Mouse (Mus musculus): ENCODE data around the gene Camk2g. TPM values are rescaled to one million over a fixed set of nuclear protein-coding genes. Genes with fewer than 3 reads are reported as not detected.

The Camk2g gene
- total and polyA plus RNA-seq, 3 experiments: 15.7 to 33.1 (median 18.5) TPM

DNA sequence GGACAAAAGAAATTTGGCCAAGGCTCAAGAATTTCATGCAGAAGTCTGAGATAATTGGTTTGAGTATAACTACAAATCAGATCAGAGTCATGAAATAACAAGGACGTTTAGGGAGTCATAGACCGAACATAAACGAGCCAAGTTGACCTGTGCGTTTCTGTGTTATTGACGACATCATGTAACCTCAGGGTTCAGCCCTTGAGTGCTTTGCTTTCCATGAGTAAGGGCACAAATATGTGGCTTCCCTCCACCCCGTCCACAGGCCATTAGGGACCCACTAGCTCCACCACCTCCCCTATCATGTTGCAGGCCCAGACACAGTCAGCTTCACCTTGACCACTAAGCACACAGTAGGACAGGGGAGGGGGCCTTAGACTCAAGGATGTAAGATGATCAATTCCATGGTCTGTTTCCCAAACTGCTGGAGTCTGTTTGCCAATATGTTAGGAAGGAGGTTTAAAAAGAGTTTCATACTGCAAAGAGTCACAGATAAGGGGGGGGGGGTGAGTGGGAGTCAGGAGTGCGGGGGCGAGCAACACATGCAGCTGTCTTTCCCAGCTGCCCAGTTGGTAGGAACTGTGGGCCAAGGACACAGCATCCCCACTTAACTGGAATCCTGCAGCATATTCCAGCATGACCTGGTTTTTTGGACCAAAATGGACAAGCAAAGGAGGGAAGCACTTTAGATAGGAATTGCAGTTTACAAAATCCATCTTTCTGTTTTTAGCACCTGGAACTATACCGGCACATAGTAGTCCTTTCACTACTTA is 37.4 kb upstream of the Camk2g start:
- no peaks in the 10 kb centered on the region for H3K36me3 ChIP-seq (replicated peaks in 1 of 2; ENCODE audit: control insufficient read depth in 1 of 2, insufficient read depth in 1 of 2, low read length in 1 of 2)
- no peaks in the 10 kb centered on the region for H3K27me3 ChIP-seq (replicated peaks)
- DNase-seq (ENCODE audit: extremely low read depth): no peak
- H3K4me1 ChIP-seq (ENCODE audit: control insufficient read depth in 1 of 2, insufficient read depth in 2 of 2): peaks cover 21 to 80% of the 10 kb centered on the region in 2 experiments
- dilution Hi-C loops (cut with MboI; ENCODE audit: extremely low pct_ligation_motif_present, extremely low pct_unique_long_range_greater_than_20kb, low sequenced_read_pairs) (no loop called here), in situ Hi-C loops (cut with MboI; ENCODE audit: low pct_ligation_motif_present, low pct_unique_long_range_greater_than_20kb, low sequenced_read_pairs) (no loop called here)
- H3K4me2 ChIP-seq (ENCODE audit: insufficient read depth, low read depth, poor library complexity, severe bottlenecking): no peak overlapping the region
- H3K9ac ChIP-seq (ENCODE audit: insufficient read depth, low read depth): no peak overlapping the region
- no peak overlapping the region for H3K4me3 ChIP-seq (replicated peaks in 1 of 3; ENCODE audit: low read depth in 2 of 3, low read length in 2 of 3, poor library complexity in 1 of 3)
- no peak for TF ChIP-seq BHLHE40 (IDR thresholded peaks at IDR 0.05; ENCODE audit: low read depth, low read length)
- no peak for TF ChIP-seq CHD1 (IDR thresholded peaks at IDR 0.05; ENCODE audit: low read depth, low read length)
- H3K9me3 ChIP-seq (replicated peaks; ENCODE audit: low read length): no peaks in the 10 kb centered on the region
- H3K79me2 ChIP-seq (replicated peaks; ENCODE audit: control insufficient read depth, extremely low read depth, insufficient read depth, poor library complexity, severe bottlenecking): no peaks in the 10 kb centered on the region
- H3K27ac ChIP-seq (ENCODE audit: insufficient read depth, low read depth): no peak overlapping the region

DNA sequence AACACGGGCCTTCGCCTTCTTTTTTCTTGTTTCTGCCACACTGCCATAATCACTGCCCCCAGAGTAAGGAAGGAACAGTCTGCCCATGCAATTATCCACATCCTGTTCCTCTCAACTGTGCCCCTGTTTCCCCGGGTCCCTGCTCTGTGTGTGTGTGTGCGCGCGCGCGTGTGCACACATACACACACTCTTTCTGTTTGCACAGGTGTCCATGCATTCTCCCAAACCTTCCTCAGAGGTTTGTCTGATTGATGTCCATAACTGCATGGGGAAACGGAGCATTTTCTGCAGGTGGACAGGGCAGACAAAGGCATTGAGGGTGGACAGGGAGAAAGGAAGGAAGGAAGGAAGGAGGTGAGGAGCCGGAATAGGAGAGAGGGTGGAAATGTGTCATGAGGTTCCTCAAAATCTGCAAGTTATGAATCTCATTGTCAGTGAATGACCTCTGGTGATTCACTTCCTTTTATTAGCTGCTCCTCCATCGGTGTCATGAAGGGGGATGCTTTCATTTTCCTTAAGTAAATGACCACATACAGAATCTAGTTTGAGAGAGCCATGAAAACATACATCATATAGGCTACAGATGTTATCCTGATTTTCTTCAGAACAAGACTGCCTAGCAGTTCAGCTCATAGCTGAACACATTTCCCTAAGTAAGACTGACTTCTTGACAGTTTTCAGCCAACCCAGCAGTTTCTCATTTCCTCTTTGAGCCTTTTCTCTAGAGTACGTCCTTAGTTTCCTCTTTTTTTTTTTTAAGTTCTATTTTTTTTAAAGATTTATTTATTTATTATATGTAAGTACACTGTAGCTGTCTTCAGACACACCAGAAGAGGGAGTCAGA is 35.9 kb upstream of the Camk2g start:
- H3K79me2 ChIP-seq (replicated peaks; ENCODE audit: control insufficient read depth, extremely low read depth, insufficient read depth, poor library complexity, severe bottlenecking): no peaks in the 10 kb centered on the region
- no peaks in the 10 kb centered on the region for H3K36me3 ChIP-seq (replicated peaks in 1 of 2; ENCODE audit: control insufficient read depth in 1 of 2, insufficient read depth in 1 of 2, low read length in 1 of 2)
- H3K27ac ChIP-seq (ENCODE audit: insufficient read depth, low read depth): peak overlapping the region; percentile 45
- peak overlapping the region in 1 of 3 experiments; percentile 20 for H3K4me3 ChIP-seq (replicated peaks in 1 of 3; ENCODE audit: low read depth in 2 of 3, low read length in 2 of 3, poor library complexity in 1 of 3)
- peak; percentile 71 for DNase-seq (ENCODE audit: extremely low read depth)
- H3K4me1 ChIP-seq (ENCODE audit: control insufficient read depth in 1 of 2, insufficient read depth in 2 of 2): peaks cover 23 to 90% of the 10 kb centered on the region in 2 experiments
- H3K9ac ChIP-seq (ENCODE audit: insufficient read depth, low read depth): peak overlapping the region; percentile 2; the same call in 1 of the 2 replicates
- H3K27me3 ChIP-seq (replicated peaks): no peaks in the 10 kb centered on the region
- in situ Hi-C loops (cut with MboI; ENCODE audit: low pct_ligation_motif_present, low pct_unique_long_range_greater_than_20kb, low sequenced_read_pairs) (no loop called here), dilution Hi-C loops (cut with MboI; ENCODE audit: extremely low pct_ligation_motif_present, extremely low pct_unique_long_range_greater_than_20kb, low sequenced_read_pairs) (no loop called here)
- H3K4me2 ChIP-seq (ENCODE audit: insufficient read depth, low read depth, poor library complexity, severe bottlenecking): peak overlapping the region; percentile 17
- H3K9me3 ChIP-seq (replicated peaks; ENCODE audit: low read length): no peaks in the 10 kb centered on the region
- TF ChIP-seq MEF2A (IDR thresholded peaks at IDR 0.05; ENCODE audit: borderline replicate concordance, low read depth, low read length): 0 out of 2 replicates have a peak, but pooled peaks have one; percentile 38
- no peak for TF ChIP-seq HCFC1 (IDR thresholded peaks at IDR 0.05; ENCODE audit: low read depth, low read length)
- TF ChIP-seq MAZ (IDR thresholded peaks at IDR 0.05; ENCODE audit: low read depth, low read length): 0 out of 2 replicates have a peak, but pooled peaks have one; percentile 22
- TF ChIP-seq RCOR1 (conservative IDR thresholded peaks at IDR 0.05; ENCODE audit: low read depth, low read length): no peak
- TF ChIP-seq MXI1 (IDR thresholded peaks at IDR 0.05; ENCODE audit: low read depth, low read length): peak; percentile 62; the same call in 1 of the 2 replicates
- TF ChIP-seq SIN3A (IDR thresholded peaks at IDR 0.05; ENCODE audit: low read length): no peak
- no peak for TF ChIP-seq POLR2AphosphoS2 (IDR thresholded peaks at IDR 0.05; ENCODE audit: low read depth, low read length)
- no peak for TF ChIP-seq KAT2A (IDR thresholded peaks at IDR 0.05; ENCODE audit: insufficient replicate concordance, low read length)
- no peak for TF ChIP-seq ZC3H11A (IDR thresholded peaks at IDR 0.05; ENCODE audit: low read depth, low read length)
- TF ChIP-seq SMC3 (IDR thresholded peaks at IDR 0.05; ENCODE audit: low read depth, low read length): no peak
- peak; percentile 51; the same call in 1 of the 2 replicates for TF ChIP-seq IRF4 (IDR thresholded peaks at IDR 0.05; ENCODE audit: low read depth, low read length)
- no peak for TF ChIP-seq E2F4 (IDR thresholded peaks at IDR 0.05; ENCODE audit: insufficient replicate concordance, low read depth, low read length)
- TF ChIP-seq POLR2A (IDR thresholded peaks at IDR 0.05; ENCODE audit: low read depth, low read length): no peak
- no peak for TF ChIP-seq PAX5 (IDR thresholded peaks at IDR 0.05; ENCODE audit: low read length)
- TF ChIP-seq ETS1 (conservative IDR thresholded peaks at IDR 0.05; ENCODE audit: low read depth, low read length): peak; percentile 31; the same call in 1 of the 2 replicates
- TF ChIP-seq NRF1 (IDR thresholded peaks at IDR 0.05; ENCODE audit: low read depth, low read length): peak; percentile 64
- TF ChIP-seq BHLHE40 (IDR thresholded peaks at IDR 0.05; ENCODE audit: low read depth, low read length): peak; percentile 34; the same call in 1 of the 2 replicates
- TF ChIP-seq JUN (IDR thresholded peaks at IDR 0.05; ENCODE audit: insufficient read depth, low read depth, low read length): peak; percentile 24; the same call in 1 of the 2 replicates
- 0 out of 2 replicates have a peak, but pooled peaks have one; percentile 34 for TF ChIP-seq CHD1 (IDR thresholded peaks at IDR 0.05; ENCODE audit: low read depth, low read length)
- TF ChIP-seq ZKSCAN1 (IDR thresholded peaks at IDR 0.05; ENCODE audit: borderline replicate concordance, low read depth, low read length): no peak
- TF ChIP-seq USF1 (IDR thresholded peaks at IDR 0.05; ENCODE audit: low read depth, low read length): no peak
- 0 out of 2 replicates have a peak, but pooled peaks have one; percentile 36 for TF ChIP-seq NELFE (IDR thresholded peaks at IDR 0.05; ENCODE audit: low read depth, low read length)
- TF ChIP-seq EP300 (IDR thresholded peaks at IDR 0.05; ENCODE audit: low read length): peak; percentile 73
- no peak for TF ChIP-seq CTCF (conservative IDR thresholded peaks at IDR 0.05 in 1 of 2, IDR thresholded peaks at IDR 0.05 in 1 of 2; ENCODE audit: low read depth in 2 of 2, low read length in 2 of 2)
- 0 out of 2 replicates have a peak, but pooled peaks have one; percentile 48 for TF ChIP-seq MYC (IDR thresholded peaks at IDR 0.05; ENCODE audit: low read depth, low read length)
- TF ChIP-seq UBTF (IDR thresholded peaks at IDR 0.05; ENCODE audit: low read depth, low read length): no peak
- TF ChIP-seq JUND (conservative IDR thresholded peaks at IDR 0.05; ENCODE audit: low read depth, low read length): peak; percentile 34; the same call in 1 of the 2 replicates
- 0 out of 2 replicates have a peak, but pooled peaks have one; percentile 18 for TF ChIP-seq TCF12 (IDR thresholded peaks at IDR 0.05; ENCODE audit: low read depth, low read length)
